Mouse (Mus musculus) lung, postnatal 25 days (tissue): ENCODE results near the gene Fam19a3.
A peak's percentile ranks its signal among the peaks of the same experiment; 100 is the strongest.
"Not testable (repeated sequence)": the region's sequence is repeated elsewhere in the genome, so short reads cannot be mapped to it uniquely, and the experiment has no call there.

ENCODE experiments used
- DNase-seq: peaks from one replicate; pipeline ENCODE4 v3.0.0; 2022; ENCODE audit warnings: low spot score

Fam19a3 gene

GRCm38 (mm10) chr3:104781471-104781903 is at the start of gene Fam19a3:
Gene Fam19a3, minus strand, starts transcription at chr3:104781840.
- no peak for DNase-seq

GRCm38 (mm10) chr3:104822413-104822812 is 40.8 kb upstream of the Fam19a3 start:
- no peak for DNase-seq

DNA sequence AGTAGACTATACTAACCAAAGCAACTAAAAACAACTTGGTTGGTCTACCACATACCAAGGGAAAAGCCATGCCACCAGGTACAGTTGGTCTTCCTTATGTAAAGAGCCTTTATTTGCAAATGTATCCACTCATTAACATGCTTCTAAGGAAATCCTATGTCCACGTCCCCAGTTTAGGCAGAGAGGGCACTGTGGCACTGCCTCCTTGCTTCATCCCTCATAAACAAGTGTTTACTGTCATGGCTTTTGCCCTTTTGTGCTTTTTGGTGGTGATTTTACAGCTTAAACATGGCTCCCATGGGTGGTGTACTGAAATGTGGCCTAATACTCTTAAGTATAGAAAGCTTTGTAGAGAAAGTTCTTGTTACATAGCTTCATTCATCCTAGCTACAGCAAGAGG is 38.8 kb upstream of the Fam19a3 start:
- DNase-seq: no peak

- DNase-seq: no peak
Observed at GRCm38 (mm10) chr3:104818749-104819134, 37.1 kb upstream of the Fam19a3 start.

DNA sequence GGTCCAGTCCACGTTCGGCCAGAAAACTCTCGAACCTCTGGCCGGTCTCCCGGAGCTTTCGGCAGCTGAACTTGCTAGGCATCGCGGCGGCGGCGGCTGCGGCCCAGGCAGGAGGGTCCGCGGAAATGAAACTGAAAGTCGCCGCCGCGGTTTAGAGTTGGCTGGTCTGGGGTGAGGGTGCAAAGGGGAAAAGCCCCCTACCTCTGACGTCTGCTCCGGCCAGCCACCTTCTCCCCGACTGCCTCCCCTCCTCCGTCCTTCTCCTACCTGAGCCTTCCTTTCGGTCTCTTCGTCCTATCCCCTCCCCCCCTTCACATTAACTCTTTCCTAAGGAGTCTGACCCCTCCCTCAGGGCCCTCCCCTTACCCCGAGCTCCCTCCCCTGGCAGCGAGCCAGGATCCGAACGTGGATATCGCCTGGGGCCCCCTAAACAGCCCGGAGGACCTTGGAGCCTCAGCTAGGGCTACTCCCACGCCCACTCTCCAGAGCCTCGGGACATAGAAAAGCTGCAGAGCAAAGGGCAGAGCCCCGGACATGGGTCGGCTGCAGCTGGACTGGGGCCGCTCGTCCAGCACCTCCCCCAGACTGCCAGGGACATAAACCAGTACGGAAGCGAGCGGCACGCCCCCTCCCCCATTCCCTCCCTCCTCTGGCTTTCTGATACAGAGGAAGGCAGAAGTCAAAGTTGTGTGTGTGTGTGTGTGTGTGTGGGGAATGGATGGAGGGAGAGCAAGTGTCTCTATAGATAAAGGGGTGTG is 36.5 kb upstream of the Fam19a3 start, which contains the start of gene Mov10:
Gene Mov10 (minus strand): TSS at position 573 of the 758 bp plus-strand sequence.
- DNase-seq: peak; percentile 67

DNA sequence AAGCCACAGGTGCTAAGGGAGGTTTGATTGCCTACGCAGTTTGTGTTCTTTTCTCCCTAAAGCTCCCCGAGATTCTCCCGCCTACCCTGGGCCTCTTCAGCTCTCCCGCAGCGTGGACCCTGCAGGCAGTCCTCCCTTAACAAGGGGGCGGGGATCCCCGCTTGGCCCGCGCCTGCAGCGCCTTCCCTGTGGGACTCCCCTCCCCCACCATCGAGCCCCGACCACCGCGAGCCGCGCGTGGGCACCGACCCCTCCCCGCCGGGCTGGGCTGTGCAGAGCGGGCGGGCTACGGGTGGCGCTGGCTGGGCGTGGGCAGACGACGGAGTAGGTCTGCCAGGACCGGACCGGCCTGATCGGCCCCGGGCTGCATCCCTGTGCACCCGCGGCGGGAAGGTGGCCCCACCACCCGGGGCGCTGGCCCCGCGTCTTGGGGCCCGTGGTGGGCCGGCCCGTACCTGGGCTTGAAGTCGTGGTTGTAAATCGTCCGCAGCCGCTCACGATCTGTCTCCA is 35.9 kb upstream of the Fam19a3 start:
- DNase-seq: peak; percentile 41

DNA sequence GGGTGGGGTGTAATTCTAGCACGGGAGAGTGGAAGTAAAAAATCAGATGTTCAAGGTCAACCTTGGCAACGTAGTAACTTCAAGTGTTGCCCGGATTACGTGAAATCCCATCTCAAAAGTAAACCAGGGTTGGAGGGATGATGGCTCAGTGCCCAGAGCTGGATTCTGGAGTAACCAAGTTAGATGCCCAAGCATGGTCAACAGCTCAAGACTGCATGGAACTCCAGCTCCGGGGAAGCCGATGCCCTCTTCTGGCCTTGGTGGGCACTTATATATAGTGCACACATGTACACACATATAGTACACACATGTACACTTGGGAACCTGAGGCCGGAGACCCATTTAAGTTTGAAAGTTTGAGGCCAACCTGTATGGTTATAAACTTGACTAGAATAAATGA is 34.5 kb upstream of the Fam19a3 start:
- no peak for DNase-seq

GRCm38 (mm10) chr3:104815346-104815745 is 33.7 kb upstream of the Fam19a3 start:
- no peak for DNase-seq

DNA sequence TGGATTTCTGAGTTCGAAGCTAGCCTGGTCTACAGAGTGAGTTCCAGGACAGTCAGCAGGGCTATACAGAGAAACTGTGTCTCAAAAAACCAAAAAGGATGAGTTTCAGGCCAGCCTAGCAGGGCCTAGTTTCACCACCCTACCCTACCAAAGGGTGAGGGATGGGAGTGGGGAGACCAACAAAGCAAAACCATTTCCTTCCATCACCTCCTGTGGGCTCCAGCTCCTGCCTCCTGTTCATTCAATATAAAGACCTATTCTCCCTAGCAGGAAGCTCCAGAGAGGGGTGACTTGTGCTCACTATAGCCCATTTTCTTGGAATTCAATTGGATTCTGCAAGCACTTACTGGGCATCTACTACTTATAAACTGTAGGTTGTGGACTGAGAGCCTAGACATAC is 33.1 kb upstream of the Fam19a3 start:
- no peak for DNase-seq

DNA sequence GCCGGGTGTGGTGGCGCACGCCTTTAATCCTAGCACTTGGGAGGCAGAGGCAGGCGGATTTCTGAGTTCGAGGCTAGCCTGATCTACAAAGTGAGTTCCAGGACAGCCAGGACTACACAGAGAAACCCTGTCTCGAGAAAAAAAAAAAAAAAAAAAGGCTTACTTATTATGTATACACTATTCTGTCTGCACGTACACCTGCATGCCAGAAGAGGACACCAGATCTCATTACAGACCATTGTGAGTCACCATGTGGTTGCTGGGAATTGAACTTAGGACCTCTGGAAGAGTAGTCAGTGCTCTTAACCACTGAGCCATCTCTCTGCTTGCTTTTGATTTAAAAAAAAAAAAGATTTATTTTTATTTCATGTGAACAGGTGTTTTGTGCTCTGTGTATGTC is 31.6 kb upstream of the Fam19a3 start:
- DNase-seq: not testable (repeated sequence)

DNA sequence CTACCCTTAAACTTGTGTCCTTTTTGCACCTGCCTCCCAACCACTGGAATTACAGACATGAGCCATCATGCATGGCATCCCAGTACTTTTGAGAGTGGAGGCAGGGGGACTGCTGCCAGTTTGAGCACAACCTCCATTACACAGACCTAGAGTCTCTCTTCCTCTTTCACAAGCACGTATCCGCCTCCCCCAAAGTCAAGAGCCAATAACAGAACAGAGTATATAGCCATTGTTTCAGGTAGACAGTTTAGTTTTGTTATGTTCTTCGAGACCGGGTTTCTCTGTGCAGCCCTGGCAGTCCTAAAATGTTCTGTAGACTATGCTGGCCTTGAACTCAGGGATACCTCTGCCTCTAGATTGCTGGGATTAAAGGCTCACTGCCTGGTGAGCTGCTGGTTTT is 30.6 kb upstream of the Fam19a3 start:
- no peak for DNase-seq

DNA sequence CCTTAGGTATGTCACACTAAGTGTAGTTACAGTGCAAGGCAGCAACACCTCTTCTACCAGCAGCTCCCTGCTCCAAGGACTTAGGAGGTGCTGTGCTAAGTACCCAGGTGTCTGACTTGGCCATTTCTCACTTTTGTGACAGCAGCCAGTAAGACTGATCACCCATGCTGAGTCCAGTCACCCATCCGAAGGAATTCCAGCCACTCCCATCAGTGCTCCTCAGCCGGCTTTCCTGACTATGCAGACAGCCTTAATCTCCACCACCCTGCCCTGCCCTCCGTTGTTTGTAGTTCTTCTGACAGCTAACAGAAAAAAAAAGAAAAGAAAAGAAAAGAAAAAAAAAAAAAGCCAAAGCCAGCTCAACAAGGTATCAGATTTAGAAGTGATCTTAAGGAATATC is 30.1 kb upstream of the Fam19a3 start:
- DNase-seq: no peak

DNA sequence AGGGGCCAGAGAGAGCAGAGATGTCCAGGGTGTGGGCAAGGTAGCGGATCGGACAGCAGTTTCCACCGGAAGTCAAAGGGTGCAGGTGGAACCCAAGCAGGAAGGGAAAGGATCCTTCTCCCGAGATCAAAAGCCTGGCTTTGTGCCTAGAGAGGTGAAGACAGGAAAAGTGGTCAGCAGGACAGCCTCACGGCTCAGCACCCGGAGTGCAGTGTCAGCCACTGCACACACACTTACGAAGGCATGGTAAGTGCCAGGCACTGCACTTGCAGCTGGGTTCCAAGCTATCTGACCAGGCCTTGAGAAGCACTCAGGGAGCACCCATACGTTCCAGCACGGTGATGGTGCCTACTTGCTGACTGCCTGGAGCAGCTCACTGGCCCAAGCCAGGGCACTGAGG is 23.9 kb upstream of the Fam19a3 start:
- no peak for DNase-seq

- DNase-seq: no peak
Observed at GRCm38 (mm10) chr3:104804312-104804711, 22.7 kb upstream of the Fam19a3 start.

DNA sequence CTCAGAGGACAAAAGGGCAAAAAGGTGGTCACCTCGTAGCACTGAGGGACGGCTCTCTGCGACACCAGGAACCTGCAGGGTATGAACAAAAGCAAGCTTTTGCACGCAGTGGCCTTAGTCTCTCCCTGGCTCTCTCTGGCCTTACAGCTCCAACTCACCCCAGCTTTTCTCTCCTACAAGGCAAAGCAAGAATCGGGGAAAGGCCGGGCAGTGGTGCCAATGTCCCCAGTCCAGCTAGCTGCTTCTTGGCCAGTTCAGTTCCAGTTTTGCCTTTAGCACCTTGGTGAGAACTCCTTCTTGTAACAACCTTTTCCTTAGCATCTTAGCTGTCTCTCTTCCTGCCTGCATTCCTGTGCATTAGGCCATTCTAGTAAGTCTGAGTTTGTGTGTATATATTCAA is 19.8 kb upstream of the Fam19a3 start:
- DNase-seq: no peak

DNA sequence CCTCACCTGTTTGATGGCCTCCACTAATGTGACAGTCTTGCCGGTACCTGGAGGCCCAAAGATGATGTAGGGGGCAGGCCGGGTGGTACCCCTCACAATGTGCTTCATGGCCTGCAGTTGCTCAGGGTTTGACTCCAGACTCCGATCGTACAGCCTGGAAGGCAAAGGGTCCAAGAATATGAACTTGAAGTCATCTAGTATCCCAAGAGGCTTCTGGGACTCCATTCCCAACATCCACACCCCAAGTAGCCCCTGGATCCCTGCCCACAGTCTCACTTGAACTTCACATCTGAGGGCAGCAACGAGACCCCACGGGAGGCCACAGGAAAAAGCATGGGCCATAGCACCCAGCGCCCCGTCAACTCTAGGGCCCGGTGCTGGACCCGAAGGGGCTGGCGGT is 19.0 kb upstream of the Fam19a3 start:
- no peak for DNase-seq

GRCm38 (mm10) chr3:104796430-104797082 is 14.9 kb upstream of the Fam19a3 start:
- no peak for DNase-seq

GRCm38 (mm10) chr3:104795661-104796340 is 14.2 kb upstream of the Fam19a3 start:
- DNase-seq: no peak

- no peak for DNase-seq
Observed at GRCm38 (mm10) chr3:104794953-104795470, 13.4 kb upstream of the Fam19a3 start.

DNA sequence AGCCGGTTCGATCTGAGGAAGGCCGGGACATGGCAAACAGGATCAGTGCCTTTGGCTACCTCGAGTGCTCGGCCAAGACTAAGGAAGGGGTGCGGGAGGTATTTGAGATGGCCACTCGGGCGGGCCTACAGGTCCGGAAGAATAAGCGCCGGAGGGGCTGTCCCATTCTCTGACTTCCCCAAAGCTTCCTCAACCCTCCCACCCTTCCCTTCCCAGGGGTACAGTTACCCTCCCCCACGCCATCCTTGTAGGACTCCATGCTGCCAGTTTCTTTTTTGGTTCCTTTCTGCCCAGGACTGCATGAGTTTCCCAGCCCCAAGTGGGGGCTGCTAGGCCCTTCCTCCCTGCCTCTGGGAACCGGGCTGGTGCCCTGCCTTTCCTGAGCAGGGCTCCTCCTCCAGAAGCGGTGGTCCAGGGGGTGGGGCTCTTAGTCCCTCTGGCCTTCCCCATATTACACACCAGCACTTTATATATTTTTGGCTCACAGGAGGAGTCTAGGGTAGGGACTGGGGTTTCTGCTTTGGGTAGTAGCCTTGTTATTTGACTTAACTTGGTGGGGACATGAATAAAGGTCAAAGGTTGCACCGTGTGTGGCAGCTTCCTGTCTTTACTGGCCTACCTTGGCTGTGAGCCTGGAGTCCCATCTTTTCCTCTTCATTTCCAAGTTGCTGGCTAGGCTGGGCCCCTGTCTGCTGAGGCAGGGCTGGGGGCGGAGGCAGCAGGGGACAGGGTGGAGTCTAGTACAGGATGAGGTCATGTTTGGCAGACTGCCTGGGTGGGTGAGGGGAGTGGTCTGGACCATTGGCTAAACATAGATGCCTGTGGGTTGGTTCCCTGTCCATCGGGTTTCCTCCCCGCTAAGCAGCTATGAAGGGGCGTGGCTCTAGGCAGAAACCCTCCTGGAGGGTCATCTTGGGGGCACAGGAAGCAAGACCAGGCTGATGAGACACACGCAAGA is 12.5 kb upstream of the Fam19a3 start:
- peak; percentile 94 for DNase-seq
